Mouse (Mus musculus) limb, embryonic 14.5 days (tissue): ENCODE data around the gene Rbm20. TPM values are rescaled to one million over a fixed set of nuclear protein-coding genes. Genes with fewer than 3 reads are reported as not detected.
A peak's percentile ranks its signal among the peaks of the same experiment; 100 is the strongest.

Experiments
- ATAC-seq: fragments of 200-750 bp; cut with Nextera tagmentation; 2 replicates; pipeline ENCODE4 v1.8.0; 2017; ENCODE audit warnings: low read depth, moderate number of reproducible peaks, moderate TSS enrichment; ENCODE audit not compliant: low FRiP score
- DNase-seq: peaks from one replicate; pipeline ENCODE4 v3.0.0-alpha.2; 2015; ENCODE audit warnings: low spot score
- H3K27ac ChIP-seq: fragments of 300-500 bp; sonication (generic); replicated peaks from 2 replicates; pipeline ENCODE4 v1.5.1; 2014; ENCODE audit warnings: low read depth, mild to moderate bottlenecking, low read length, moderate library complexity, mixed read lengths
- H3K27me3 ChIP-seq: fragments of 300-500 bp; sonication (generic); 2 replicates; pipeline ENCODE4 v1.6.1; 2014; ENCODE audit warnings: low read length, mixed read lengths; ENCODE audit not compliant: control insufficient read depth, insufficient read depth
- H3K36me3 ChIP-seq: fragments of 300-500 bp; sonication (generic); 2 replicates; pipeline ENCODE4 v1.6.1; 2014; ENCODE audit warnings: mild to moderate bottlenecking, low read length, moderate library complexity, mixed read lengths; ENCODE audit not compliant: control insufficient read depth, insufficient read depth
- H3K4me1 ChIP-seq: fragments of 300-500 bp; sonication (generic); 2 replicates; pipeline ENCODE4 v1.6.1; 2014; ENCODE audit warnings: antibody characterized with exemption, low read length, mixed read lengths; ENCODE audit not compliant: control insufficient read depth, insufficient read depth
- H3K4me2 ChIP-seq: fragments of 300-500 bp; sonication (generic); replicated peaks from 2 replicates; pipeline ENCODE4 v1.6.1; 2014; ENCODE audit warnings: low read depth, mild to moderate bottlenecking, low read length, moderate library complexity; ENCODE audit not compliant: severe bottlenecking
- H3K4me3 ChIP-seq: fragments of 300-500 bp; sonication (generic); replicated peaks from 2 replicates; pipeline ENCODE4 v1.5.1; 2014; ENCODE audit warnings: low read length
- H3K9ac ChIP-seq: fragments of 300-500 bp; sonication (generic); 2 replicates; pipeline ENCODE4 v1.6.1; 2014; ENCODE audit warnings: mild to moderate bottlenecking, low read depth, low read length, moderate library complexity; ENCODE audit not compliant: severe bottlenecking
- H3K9me3 ChIP-seq: fragments of 300-500 bp; sonication (generic); 2 replicates; pipeline ENCODE4 v1.6.1; 2016; ENCODE audit warnings: low read length; ENCODE audit not compliant: control insufficient read depth
- POLR2A ChIP-seq: fragments of 200-500 bp; IDR thresholded peaks from 2 replicates; pipeline ENCODE4 v1.8.0; 2012; ENCODE audit warnings: inconsistent platforms, mild to moderate bottlenecking, moderate library complexity, borderline replicate concordance; ENCODE audit not compliant: insufficient read depth, insufficient read length; ENCODE audit errors: extremely low read depth
- WGBS: fragments of 180-500 bp; shearing (Covaris S2); extraction: QIAGEN DNeasy Blood & Tissue Kit; methylation state at CpG from one replicate; pipeline ENCODE4 v1.1.7; 2014; 5-methylcytosine and 5-hydroxymethylcytosine counted together
- polyA plus RNA-seq, 2 experiments: library from polyadenylated mRNA; depleted of rRNA in 1 of 2; stranded (reverse) in 1 of 2; unstranded in 1 of 2; fragments of >200 nt; fragmentation: Nextera tagmentation in 1 of 2; extraction: Ambion mirVana in 1 of 2; gene quantifications; 2 replicates each; pipeline versions ENCODE4 v1.2.1 to v1.2.3; 2012 to 2014

Gene Rbm20
- polyA plus RNA-seq, 2 experiments, result 5.5 to 10.0 TPM

DNA sequence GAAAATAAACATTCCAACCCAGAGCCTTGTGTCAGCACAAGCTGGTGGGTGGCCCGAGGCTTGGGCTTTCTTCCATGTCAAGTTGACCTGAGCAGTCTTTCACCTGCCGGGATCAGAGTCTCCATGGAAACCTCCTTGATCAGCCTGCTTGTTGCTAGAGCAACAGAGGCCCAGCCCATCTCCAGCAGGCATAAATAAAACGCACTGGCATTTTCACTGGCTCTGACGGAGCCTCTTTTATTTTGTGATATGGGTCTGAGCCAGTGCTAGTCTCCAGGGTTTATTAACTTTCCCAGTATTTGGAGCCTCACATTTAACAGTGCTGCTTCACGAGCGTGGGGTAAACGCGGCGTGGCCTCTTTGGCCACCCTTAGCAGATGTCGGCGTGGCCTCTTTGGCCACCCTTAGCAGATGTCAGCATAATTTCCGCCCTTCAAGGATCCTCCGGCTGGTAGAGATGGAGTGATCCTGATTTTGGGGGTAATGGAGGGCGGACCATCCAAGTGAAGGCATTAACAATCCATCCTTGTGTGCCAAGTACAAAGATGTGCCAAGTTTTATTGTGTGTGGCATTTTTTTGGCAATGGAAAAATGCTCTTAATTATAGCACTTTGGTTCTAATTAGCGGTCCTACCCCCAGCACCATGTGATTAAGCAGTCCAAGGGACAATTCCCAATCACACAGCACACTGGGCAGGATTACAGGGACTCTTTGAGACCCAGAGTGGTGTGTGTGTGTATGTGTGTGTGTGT, 175.8 kb downstream of the Rbm20 start:
- WGBS, result 22% methylated on average over 15 of the region's 15 CpGs
- Histone ChIP-seq H3K4me1 (peaks cover 47% of the 10 kb centered on the region), H3K27me3 (no peaks in the 10 kb centered on the region), H3K9me3 (no peaks in the 10 kb centered on the region), H3K9ac (no peak overlapping the region), H3K4me3 (no peak overlapping the region), H3K4me2 (peak overlapping the region; percentile 29; the same call in 1 of the 2 replicates), H3K36me3 (no peaks in the 10 kb centered on the region), H3K27ac (peak overlapping the region; percentile 77)
- no peak for TF ChIP-seq POLR2A
- ATAC-seq (peak; percentile 81), DNase-seq (peak; percentile 81)

DNA sequence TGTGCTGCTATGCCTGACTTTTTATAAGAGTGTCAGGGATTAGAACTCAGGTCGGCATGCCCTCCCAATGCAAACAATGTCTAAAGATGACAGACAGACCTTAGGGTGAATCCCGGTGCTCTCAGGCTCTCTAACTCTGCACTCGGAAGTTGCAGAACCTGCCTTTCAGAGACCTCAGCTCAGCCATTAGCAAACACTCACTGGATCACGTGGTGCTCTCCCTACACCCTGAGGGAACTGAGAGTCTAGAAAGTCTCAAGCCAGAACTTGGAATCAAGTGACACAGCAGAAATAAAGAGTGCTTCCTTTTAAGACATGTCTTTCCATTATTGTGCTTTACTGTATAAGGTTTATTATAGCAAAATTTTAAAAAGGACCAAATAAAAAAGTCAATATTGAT, 177.9 kb downstream of the Rbm20 start:
- no peak for DNase-seq
- Histone ChIP-seq H3K4me1 (peaks cover 50% of the 10 kb centered on the region), H3K4me3 (no peak overlapping the region), H3K27ac (no peak overlapping the region), H3K36me3 (no peaks in the 10 kb centered on the region), H3K27me3 (no peaks in the 10 kb centered on the region), H3K9me3 (no peaks in the 10 kb centered on the region), H3K9ac (no peak overlapping the region), H3K4me2 (no peak overlapping the region)
- WGBS, result 60% methylated on average over 4 of the region's 4 CpGs
- TF ChIP-seq POLR2A, result no peak
- no peak for ATAC-seq

DNA sequence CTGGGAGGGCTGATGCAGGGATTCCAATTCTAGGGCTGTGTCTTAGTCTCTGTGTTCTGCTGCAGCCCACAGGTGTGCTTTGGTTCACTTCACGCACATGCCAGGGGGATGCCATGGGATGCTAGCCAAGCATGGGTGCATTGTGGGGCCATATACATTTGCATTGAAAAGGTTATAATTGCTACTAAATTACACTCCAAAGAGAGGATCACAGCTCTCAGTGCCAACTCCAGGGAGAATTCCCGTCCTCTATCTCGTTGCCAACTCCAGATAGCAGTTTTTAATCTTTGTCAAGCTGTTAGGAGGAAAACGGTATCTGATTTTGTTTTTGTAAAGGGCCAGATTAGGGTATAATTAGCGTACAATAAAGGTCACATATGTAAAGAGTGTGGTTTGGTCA, 178.7 kb downstream of the Rbm20 start:
- Histone ChIP-seq H3K4me2 (no peak overlapping the region), H3K4me1 (peaks cover 42% of the 10 kb centered on the region), H3K9me3 (no peaks in the 10 kb centered on the region), H3K9ac (no peak overlapping the region), H3K27me3 (no peaks in the 10 kb centered on the region), H3K36me3 (no peaks in the 10 kb centered on the region), H3K4me3 (no peak overlapping the region), H3K27ac (no peak overlapping the region)
- ATAC-seq (no peak), DNase-seq (no peak)
- 83% methylated on average over 5 of the region's 5 CpGs for WGBS
- no peak for TF ChIP-seq POLR2A

DNA sequence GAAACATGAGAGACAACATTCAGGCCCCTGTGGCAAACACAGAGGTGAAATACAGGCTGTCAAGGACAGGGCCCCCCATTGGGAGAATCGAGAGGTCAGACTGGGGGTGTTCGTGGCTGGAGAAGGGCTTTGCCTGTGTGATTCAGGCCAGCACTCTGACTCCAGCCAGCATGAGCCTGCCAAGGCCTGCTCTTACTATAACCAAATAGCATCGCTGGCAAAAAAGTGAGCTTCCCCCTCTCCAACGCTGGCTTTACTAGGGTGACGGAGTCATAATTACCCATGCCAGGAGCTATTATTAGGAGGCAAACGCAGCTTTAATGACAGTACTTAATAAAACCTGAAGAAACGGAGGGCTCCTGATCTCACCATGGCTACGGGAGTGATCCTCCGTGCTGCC, 179.7 kb downstream of the Rbm20 start:
- H3K4me3 ChIP-seq, result no peak overlapping the region
- no peaks in the 10 kb centered on the region for H3K36me3 ChIP-seq
- no peak overlapping the region for H3K4me2 ChIP-seq
- H3K4me1 ChIP-seq, result peaks cover 33% of the 10 kb centered on the region
- TF ChIP-seq POLR2A, result no peak
- H3K27ac ChIP-seq, result no peak overlapping the region
- ATAC-seq (no peak), DNase-seq (no peak)
- no peaks in the 10 kb centered on the region for H3K9me3 ChIP-seq
- no peaks in the 10 kb centered on the region for H3K27me3 ChIP-seq
- no peak overlapping the region for H3K9ac ChIP-seq
- WGBS, result 52% methylated on average over 9 of the region's 9 CpGs

DNA sequence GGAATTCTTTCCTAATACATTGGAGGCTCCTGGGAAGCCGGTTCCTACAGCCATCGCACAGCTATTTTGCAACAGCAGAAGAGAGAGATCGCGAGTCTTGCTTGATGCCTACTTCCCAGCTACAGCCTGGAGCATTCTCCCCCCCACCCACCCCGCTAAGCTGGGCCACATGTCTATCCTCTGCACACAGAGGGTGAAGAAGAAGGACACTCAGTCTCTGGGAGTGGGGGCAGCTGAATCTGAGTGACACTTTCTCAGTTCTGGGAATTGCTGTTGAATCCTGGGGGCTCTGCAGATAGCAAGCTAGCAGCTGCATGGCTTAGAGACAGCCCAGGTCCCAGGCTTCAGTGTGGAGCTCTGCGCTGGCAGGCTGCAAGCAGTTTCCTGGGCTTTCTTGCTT, 180.9 kb downstream of the Rbm20 start:
- Histone ChIP-seq H3K4me3 (no peak overlapping the region), H3K9me3 (no peaks in the 10 kb centered on the region), H3K27ac (no peak overlapping the region), H3K36me3 (no peaks in the 10 kb centered on the region), H3K9ac (no peak overlapping the region), H3K4me2 (no peak overlapping the region), H3K27me3 (no peaks in the 10 kb centered on the region), H3K4me1 (peaks cover 23% of the 10 kb centered on the region)
- ATAC-seq (peak; percentile 32; the same call in 1 of the 2 replicates), DNase-seq (no peak)
- WGBS, result 62% methylated on average over 6 of the region's 6 CpGs
- TF ChIP-seq POLR2A, result no peak

DNA sequence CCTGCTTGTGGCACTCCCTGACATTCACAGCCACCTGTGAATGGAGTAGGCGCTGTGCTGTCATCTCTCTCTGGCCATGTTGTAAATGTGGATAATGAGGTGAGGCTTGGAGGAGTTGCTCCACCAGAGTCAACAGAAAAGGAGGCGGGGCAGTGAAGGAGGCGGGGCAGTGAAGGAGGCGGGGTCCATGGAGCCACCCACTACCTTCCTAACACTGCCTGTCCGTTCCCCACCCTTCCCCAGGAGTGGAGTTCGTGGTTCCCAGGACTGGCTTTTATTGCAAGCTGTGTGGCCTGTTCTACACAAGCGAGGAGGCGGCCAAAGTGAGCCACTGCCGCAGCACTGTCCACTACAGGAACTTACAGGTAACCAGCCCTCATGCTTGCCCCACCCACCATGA, 182.0 kb downstream of the Rbm20 start:
- 0 out of 2 replicates have a peak overlapping the region, but pooled peaks have one; percentile 16 for H3K4me2 ChIP-seq
- no peaks in the 10 kb centered on the region for H3K9me3 ChIP-seq
- 19% methylated on average over 8 of the region's 9 CpGs for whole genome bisulfite sequencing
- no peaks in the 10 kb centered on the region for H3K27me3 ChIP-seq
- TF ChIP-seq POLR2A, result no peak
- peaks cover 16% of the 10 kb centered on the region for H3K4me1 ChIP-seq
- ATAC-seq, result no peak
- no peak for DNase-seq
- no peaks in the 10 kb centered on the region for H3K36me3 ChIP-seq
- no peak overlapping the region for H3K4me3 ChIP-seq
- H3K27ac ChIP-seq, result no peak overlapping the region
- no peak overlapping the region for H3K9ac ChIP-seq
